Mouse (Mus musculus) neural tube, embryonic 10.5 days (tissue): ENCODE results near the gene Serpina16.
A peak's percentile ranks its signal among the peaks of the same experiment; 100 is the strongest.
"Not testable (repeated sequence)": the region's sequence is repeated elsewhere in the genome, so short reads cannot be mapped to it uniquely, and the experiment has no call there.

Experiments used
- DNase-seq: peaks from one replicate; pipeline ENCODE4 v3.0.0-alpha.2; 2017; ENCODE audit warnings: low spot score; ENCODE audit errors: extremely low spot score

Serpina16 gene

GRCm38 (mm10) chr12:103676039-103676438 lies at the start of gene Serpina16:
Serpina16 (minus strand) TSS chr12:103676139.
- DNase-seq = no peak

GRCm38 (mm10) chr12:103711537-103711936 lies 35.6 kb upstream of the Serpina16 start:
- no peak for DNase-seq

GRCm38 (mm10) chr12:103710405-103710804 lies 34.5 kb upstream of the Serpina16 start:
- no peak for DNase-seq

GRCm38 (mm10) chr12:103706113-103706512 lies 30.2 kb upstream of the Serpina16 start:
- DNase-seq = no peak

GRCm38 (mm10) chr12:103705547-103705946 lies 29.6 kb upstream of the Serpina16 start:
- no peak for DNase-seq

GRCm38 (mm10) chr12:103700144-103700750 lies 24.3 kb upstream of the Serpina16 start:
- no peak for DNase-seq

- no peak for DNase-seq
Observed at GRCm38 (mm10) chr12:103695429-103695828, 19.5 kb upstream of the Serpina16 start, which contains the start of gene Serpina1f. Serpina1f (minus strand) TSS chr12:103695529.

GRCm38 (mm10) chr12:103688221-103688814 lies 12.4 kb upstream of the Serpina16 start:
- peak; percentile 19 for DNase-seq

- peak; percentile 17 for DNase-seq
Observed at GRCm38 (mm10) chr12:103687021-103687420, 11.1 kb upstream of the Serpina16 start.

- DNase-seq = no peak
Observed at GRCm38 (mm10) chr12:103686050-103686449, 10.1 kb upstream of the Serpina16 start.

GRCm38 (mm10) chr12:103685386-103685785 lies 9.4 kb upstream of the Serpina16 start:
- no peak for DNase-seq

GRCm38 (mm10) chr12:103683775-103684174 lies 7.8 kb upstream of the Serpina16 start:
- no peak for DNase-seq

- DNase-seq = no peak
Observed at GRCm38 (mm10) chr12:103681739-103682138, 5.8 kb upstream of the Serpina16 start.

- DNase-seq = no peak
Observed at GRCm38 (mm10) chr12:103681169-103681568, 5.2 kb upstream of the Serpina16 start.

GRCm38 (mm10) chr12:103679853-103680252 lies 3.9 kb upstream of the Serpina16 start:
- not testable (repeated sequence) for DNase-seq

- no peak for DNase-seq
Observed at GRCm38 (mm10) chr12:103673179-103673578, 2.8 kb downstream of the Serpina16 start.

- DNase-seq = no peak
Observed at GRCm38 (mm10) chr12:103671483-103671882, 4.5 kb downstream of the Serpina16 start.

GRCm38 (mm10) chr12:103670964-103671363 lies 5.0 kb downstream of the Serpina16 start:
- DNase-seq = no peak

- DNase-seq = no peak
Observed at GRCm38 (mm10) chr12:103670344-103670743, 5.6 kb downstream of the Serpina16 start.

GRCm38 (mm10) chr12:103665286-103665685 lies 10.7 kb downstream of the Serpina16 start:
- no peak for DNase-seq

GRCm38 (mm10) chr12:103662053-103662452 lies 13.9 kb downstream of the Serpina16 start:
- not testable (repeated sequence) for DNase-seq

GRCm38 (mm10) chr12:103660076-103660475 lies 15.9 kb downstream of the Serpina16 start:
- DNase-seq = no peak

GRCm38 (mm10) chr12:103659171-103659570 lies 16.8 kb downstream of the Serpina16 start:
- DNase-seq = no peak
